Mouse (Mus musculus) thymus, postnatal 14 days (tissue): ENCODE results near the gene Nup62.
"Not testable (repeated sequence)": the region's sequence is repeated elsewhere in the genome, so short reads cannot be mapped to it uniquely, and the experiment has no call there.

Experiments used
- DNase-seq: peaks from one replicate; pipeline ENCODE4 v3.0.0; 2021

Nup62 gene

GRCm38 (mm10) chr7:44866276-44867009 is 50.6 kb downstream of the Nup62 start:
- no peak for DNase-seq

- DNase-seq: no peak
Observed at GRCm38 (mm10) chr7:44867010-44867702, 51.3 kb downstream of the Nup62 start.

- DNase-seq: no peak
Observed at GRCm38 (mm10) chr7:44867802-44868201, 51.9 kb downstream of the Nup62 start.

GRCm38 (mm10) chr7:44868465-44868864 is 52.6 kb downstream of the Nup62 start:
- DNase-seq: no peak

DNA sequence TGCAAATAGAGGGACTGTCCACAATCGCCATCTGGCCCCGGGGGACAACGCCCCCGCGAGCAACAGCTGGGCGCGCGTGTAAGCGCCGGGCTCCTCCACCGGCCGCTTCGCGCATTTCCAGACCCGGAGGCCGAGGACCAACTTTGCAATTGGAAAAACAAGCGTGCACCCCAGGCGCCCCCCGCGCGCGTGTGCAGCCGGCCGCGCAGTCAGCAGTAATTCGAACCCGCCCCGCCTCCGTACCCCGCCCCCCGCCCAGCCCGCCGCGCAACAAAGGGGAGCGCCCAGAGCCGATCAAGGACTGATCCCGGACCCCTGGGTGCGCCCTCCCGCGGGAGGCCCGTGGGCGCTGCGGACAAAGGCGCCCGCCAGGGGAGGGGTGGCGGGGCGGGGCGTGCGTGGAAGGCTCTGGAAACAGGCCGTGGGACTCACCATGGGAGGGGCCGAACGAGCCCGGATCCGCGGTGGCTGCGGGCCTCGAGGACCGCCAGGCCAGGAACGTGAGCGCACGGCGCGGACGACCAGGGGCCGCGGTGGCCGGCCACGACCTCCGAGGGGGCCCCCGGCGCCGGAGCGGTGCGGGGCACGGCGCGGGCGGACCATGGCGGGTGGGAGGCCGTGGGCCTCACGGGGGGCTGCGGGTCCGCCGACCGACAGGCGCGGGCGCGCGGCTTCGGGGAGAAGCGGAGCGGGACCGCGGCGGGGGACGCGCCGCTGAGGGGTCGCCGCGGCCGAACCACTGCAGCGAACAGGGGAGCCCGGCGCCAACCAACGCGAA is 53.2 kb downstream of the Nup62 start:
- peak; percentile 71 for DNase-seq

DNA sequence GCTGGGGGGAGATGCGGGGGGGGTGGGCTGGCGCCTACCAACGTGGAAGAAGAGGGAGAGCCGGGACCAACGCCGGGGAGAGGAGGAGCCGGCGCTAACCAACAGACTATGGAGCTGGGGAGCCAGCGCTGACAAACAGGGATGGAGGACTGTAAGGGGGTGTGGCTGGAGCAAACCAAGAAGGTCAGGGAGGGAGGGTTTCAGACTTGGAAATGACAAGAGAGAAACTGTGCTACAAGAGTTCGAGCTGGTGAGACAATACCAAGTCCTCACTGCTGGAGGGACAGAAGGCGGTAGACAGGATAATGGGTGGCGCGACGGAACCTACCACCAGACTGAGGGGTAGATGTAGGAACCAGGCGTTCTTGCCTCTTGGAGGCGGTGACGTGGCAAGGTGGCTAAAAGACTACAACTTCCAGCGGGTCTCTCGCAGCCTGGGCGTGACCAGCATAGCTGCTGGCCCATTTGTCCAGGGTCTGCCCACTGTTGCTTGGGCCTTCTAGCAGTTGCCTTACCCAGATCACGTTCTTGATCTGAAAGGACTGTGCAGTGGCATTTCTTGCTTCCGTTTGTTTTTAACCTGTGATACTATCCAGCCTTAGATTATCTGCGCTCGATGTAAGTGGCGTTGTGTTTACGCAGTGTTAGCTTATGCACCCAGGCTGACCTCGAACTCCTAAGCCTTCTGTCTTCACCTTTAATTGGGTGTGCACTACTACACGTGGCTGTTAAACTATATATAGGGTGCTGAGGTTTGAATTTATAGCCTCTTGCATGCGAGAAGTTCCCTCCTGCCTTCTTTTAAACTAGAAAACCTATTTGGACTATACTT is 54.0 kb downstream of the Nup62 start, which contains the start of gene Ptov1:
Ptov1 (minus strand) TSS at position 92 of the 832 bp plus-strand sequence.
- peak; percentile 87 for DNase-seq

- no peak for DNase-seq
Observed at GRCm38 (mm10) chr7:44870614-44871013, 54.7 kb downstream of the Nup62 start.

GRCm38 (mm10) chr7:44871181-44871580 is 55.3 kb downstream of the Nup62 start:
- no peak for DNase-seq

DNA sequence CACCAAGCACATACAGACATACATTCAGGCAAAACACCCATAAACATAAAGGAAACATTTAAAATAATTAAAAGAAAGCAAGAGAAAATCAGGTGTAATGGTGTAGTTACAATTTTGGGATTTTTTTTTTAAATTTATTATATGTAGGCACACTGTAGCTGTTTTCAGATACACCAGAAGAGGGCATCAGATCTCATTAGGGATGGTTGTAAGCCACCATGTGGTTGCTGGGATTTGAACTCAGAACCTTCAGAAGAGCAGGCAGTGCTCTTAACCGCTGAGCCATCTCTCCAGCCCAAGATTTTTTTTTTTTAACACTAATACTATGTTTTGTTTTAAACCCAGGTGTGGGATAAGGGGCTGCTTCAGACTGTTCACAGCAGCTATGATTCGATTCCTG is 55.9 kb downstream of the Nup62 start:
- DNase-seq: not testable (repeated sequence)

DNA sequence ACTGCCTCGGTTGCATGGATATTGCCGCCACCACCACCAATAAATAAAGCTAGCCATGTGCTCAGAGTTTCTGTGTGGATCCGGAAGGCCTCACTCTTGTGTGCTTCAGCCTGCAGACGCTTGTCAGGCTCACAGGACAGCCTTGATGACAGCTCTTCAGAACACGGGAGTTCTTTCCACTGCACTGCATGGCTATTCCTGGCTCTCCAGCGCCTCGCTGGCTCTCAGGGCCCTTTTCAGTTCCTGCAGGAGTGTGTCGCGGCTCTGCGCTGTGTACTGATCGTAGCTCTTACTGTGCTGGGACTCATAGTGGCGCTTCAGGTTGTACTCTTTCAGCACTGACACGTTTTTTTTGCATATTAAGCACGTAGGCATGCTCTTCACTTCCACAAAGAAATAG is 61.9 kb downstream of the Nup62 start:
- DNase-seq: no peak
